Mouse (Mus musculus) liver, embryonic 14.5 days (tissue): ENCODE measurements around the gene Cdh13.

Experiments used
- CTCF ChIP-seq: IDR thresholded peaks from 2 replicates; pipeline ENCODE4 v1.5.1; 2016; ENCODE audit warnings: antibody characterized with exemption, low read depth, control low read depth
- EP300 ChIP-seq: IDR thresholded peaks from 2 replicates; pipeline ENCODE4 v1.6.1; 2016; ENCODE audit warnings: antibody characterized with exemption, low read depth

GRCm38 (mm10) chr8:118518030-118518741, 234.7 kb downstream of the Cdh13 start:
- TF ChIP-seq CTCF: no peak
- TF ChIP-seq EP300: no peak
